Mouse (Mus musculus) left cerebral cortex, postnatal 25 days (tissue): ENCODE data around the gene Kifc3. TPM values are rescaled to one million over a fixed set of nuclear protein-coding genes. Genes with fewer than 3 reads are reported as not detected.
"Not testable (repeated sequence)": the region's sequence is repeated elsewhere in the genome, so short reads cannot be mapped to it uniquely, and the experiment has no call there.

Experiments
- DNase-seq, 2 experiments: peaks; one replicate each; pipeline ENCODE4 v3.0.0; 2022; ENCODE audit warnings: low spot score in 2 of 2, mixed read lengths in 1 of 2
- intact Hi-C: fragments of 180-260 bp; cut with DNase I; formaldehyde crosslinking; loops from one replicate; pipeline ENCODE4 v1.15.1; 2025
- total RNA-seq, 2 experiments: library from RNA; stranded (reverse); gene quantifications; 2 replicates each; pipeline ENCODE4 v1.2.3; 2021

The Kifc3 gene
- 10 to 100 TPM; 52.6 to 53.0 TPM for total RNA-seq

DNA sequence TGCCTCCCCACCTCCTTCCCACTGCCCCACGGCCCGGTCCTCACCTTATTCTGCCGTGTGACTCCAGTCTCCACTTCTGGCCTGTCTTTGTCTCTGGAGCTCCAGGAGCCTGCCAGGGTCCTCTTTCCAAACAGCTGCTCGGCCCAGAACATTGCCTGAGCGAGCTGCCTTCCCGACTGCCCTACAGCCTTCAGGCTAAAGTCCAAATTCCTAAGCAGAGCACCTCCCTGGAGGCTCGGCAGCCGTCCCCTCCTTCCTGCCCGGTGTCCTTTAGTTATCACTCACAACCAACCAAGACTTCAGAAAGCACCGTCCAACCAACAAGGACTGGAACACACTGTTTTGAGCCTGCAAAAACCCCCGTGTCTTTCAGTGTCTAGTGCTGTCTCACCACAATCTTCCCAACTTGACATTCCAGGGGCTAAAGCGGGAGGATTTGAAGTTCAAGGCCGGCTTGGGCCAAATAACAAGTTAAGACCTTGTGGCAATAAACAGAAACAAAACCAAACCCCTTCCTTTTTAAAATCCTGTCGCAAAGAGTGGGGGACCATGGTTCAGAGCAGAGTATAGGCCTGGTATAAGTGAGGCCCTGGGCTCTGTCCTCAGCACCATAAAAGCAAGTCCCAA is at the start of gene Kifc3:
Gene Kifc3 (minus strand): TSS at position 164 of the 627 bp plus-strand sequence.
- intact Hi-C loops = loop anchor here (10.0 kb wide), 1 partner anchor 68 kb away; no protein-coding TSS in a partner anchor
- no peak for DNase-seq

DNA sequence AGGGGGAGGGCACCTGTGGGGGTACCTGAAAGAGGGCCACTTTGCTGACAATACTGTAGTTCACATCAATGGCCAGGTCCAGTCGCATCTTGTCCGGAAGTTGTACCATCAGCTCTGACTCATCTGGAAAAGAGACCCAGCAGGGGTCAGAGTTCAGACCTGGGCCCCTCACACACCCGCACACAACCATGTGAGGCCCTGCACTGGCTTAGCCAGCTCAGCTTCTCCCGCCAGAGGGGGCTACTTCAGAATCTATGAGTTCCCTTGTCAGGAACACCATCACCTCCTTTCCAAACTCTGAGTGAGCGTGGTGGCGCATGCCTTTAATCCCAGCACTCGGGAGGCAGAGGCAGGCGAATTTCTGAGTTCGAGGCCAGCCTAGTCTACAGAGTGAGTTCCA is 49.4 kb upstream of the Kifc3 start:
- intact Hi-C loops = loop anchor here (10.0 kb wide), 1 partner anchor 183 kb away; the partner anchor contains the start of gene Cfap20
- DNase-seq = no peak

DNA sequence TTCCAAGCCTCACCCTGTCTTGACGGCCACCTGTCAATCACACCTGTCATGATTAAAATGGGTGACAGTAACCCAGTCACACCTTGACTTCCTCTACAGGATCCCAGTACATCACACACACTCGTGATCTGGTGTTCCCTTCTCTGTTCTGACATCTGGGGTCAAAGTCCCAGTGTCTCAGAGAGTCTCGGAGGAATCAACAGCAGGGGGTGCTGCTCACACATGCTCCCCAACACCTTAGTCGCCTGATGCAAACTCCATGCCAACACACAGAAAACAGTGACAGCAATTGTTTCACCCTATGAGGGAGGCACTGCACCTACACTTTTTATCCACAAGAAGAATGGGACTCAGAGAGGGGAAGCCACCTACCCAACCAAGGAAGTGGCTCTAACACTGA is 47.2 kb upstream of the Kifc3 start:
- intact Hi-C loops = loop anchor here (10.0 kb wide), 1 partner anchor 185 kb away; the partner anchor contains the start of gene Cfap20

DNA sequence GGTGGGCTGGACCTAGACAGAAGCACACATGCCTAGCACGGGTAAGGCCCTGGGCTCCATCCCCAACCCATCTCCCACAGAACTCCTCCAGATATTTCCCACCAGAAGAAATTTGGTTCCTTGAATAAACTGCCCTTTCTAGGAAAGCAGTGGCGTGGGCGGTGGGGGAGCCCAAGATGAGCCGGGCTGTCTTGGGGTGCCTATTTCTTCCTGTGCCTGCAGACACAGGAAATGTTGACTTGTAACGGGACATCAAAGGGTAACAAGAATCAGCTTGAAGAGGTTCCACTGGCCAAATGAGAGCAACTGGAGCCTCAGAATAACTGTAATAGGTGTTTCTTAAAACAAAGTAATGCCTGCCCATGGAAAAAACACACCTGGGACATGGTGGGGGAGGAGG is 44.7 kb upstream of the Kifc3 start:
- intact Hi-C loops = no loop called here
- DNase-seq = no peak

More for the DNA sequence above, 47.2 kb upstream of the Kifc3 start:
- DNase-seq = no peak

DNA sequence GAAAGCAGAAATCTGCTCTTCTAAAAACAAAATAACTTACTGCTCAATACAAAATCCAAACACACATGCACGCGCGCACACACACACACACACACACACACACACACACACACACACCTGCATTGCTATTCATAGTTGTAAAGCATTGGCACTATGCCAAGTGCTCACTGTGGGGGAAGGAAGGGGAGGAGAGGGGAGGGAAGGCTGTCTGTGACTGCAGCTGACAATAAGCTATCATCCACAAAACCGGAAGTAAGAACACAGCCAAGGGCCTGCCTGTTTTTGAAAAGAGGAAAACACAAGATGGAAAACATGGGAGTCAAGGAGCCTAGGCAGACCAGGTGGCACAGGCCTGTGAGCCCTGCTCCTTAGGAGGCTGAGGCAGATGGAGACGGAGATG is 42.6 kb upstream of the Kifc3 start:
- intact Hi-C loops = no loop called here
- DNase-seq = no peak

DNA sequence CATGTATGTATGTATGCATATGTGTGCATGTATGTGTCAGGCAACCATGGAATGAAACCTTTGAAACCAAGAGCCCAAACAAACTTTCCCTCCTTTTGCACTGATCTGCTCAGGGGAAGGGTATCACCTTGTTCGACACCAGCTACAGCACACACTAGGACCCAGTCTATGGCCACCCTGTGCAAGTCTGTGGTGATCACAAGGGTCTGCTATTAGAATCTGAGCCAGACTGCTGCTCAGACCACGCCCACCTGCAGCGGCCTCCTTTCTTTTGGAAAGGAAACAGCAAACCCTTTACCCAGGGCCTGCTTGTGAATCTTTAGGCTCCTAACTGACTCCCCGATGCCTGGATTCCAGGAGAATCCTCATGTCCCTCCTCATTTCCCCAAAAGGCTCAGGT is 41.2 kb upstream of the Kifc3 start:
- DNase-seq = no peak
- intact Hi-C loops = no loop called here

DNA sequence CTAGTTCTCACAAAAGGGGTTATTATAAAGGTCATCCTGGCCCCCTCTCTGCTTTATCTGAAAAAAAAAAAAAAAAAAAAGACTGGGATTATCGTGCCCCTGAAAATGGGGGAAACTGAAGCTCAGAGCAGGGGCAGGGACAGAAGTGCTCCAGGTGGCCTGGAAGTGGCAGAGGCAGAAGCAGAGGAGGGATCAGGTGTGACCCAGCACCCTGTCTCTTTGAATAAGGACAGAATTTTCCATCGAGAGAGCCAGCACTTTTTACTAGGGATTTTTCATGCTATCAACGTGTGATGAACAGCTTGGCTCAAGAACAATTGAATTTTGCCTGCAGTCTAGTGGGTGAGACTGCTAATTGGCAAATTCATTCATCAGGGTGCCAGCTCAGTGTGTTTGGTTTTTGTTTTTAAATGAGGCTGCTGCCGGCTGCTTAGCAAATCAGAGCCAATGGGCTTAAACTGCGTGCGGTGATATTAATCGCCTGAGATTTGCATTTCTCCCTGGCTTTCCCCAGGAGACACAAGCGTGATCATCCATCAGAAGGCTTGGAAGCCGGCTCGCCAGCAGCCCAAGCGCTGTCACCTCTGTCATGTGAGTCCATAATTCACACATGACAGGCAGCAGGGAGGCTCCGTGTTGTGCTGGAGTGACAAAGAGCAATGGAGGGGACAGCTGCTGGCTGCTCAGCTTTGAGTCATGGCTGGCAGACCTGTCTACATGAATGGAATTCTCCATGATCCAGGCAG is 40.4 kb upstream of the Kifc3 start:
- intact Hi-C loops = no loop called here
- DNase-seq = peak; percentile 38 to 55

DNA sequence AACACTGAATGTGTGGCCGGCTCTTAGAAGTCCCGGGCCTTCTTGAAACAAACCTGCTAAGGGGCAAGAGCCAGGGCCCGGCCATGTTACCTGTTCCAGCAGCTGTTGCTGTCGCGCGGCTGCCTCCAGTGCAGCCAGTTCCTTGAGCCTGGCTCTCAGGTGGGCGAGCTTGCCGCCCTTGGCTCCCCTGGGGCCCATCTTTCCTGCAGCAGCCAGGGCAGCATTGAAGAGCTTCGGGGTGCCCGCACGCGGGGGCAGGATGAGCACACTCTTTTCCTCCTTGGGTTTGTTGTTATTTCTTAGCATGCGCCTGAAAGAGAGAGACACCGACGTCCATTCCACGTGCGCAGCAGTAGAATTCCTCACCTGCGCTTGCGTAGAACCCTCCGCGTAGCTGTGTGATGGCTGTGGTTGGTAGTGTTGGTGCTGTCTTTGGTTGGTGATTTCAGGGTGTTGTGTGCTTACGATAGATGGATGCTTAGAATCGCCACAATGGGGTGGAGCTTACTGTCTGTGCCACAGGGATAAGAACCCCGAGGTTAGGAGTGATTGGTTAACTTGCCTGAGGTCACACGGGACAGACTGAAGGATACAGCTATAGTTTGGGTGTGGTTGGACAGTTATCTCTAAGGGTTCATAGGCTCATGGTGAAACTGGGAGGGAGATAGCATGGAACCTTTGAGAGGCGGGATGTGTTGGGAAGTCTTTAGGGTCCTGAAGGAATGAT is 39.6 kb upstream of the Kifc3 start:
- intact Hi-C loops = no loop called here
- no peak for DNase-seq

DNA sequence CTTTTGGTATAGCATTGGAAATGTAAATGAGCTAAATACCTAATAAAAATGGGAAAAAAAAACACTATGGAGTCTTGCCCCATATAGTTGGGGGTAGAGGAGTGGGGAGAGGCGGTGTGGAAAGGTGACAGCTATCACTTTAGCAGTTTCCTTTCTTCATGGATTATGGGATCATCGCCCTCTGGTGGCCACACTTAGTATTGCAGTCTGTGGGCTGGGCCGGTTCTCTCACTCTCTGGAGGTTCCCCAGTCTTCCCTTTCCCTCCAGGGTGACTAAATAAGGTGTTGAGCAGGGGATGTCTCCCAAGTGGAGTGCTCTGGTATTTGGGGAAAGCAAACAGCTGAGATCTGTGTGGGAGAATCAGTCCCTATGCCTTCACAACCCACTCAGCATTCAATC is 33.1 kb upstream of the Kifc3 start:
- peak; percentile 72 to 74 for DNase-seq
- intact Hi-C loops = loop anchor here (5.0 kb wide), 1 partner anchor 293 kb away; no protein-coding TSS in a partner anchor

DNA sequence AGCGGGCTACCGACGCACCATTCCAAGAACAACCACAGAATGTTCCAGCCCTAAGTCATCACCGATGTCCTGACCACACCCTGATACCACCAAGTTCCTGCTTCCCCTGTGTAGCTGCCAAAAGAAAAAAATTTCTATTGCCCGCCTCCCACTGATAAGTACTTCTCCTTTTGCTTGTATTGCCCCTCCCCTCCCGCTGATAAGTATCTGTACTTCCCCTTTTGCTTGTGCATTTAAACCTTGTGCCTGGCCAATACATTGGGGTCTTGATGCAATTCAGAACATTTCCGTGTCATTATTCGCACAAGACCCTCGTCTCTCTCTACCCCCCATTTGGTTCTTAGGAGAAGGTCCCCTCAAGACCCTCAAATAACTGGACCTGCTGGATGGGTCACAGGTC is 27.5 kb upstream of the Kifc3 start:
- intact Hi-C loops = not testable (repeated sequence)

DNA sequence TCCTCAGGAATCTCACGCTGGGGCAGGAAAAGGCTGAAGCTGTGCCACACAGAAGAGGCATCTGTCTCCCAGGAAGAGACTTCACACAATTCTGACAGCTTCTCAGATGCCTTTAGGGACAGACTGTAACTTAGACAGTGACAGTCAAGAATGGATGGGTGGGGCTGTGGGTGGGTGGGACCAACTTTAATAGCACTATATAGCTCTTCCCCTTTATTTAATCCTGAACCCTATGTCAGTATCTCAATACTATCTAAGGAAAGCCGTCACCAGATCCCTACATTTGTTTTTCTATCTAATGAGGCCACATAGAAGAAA is 24.5 kb upstream of the Kifc3 start:
- intact Hi-C loops = no loop called here
- DNase-seq = no peak

More for the DNA sequence above, 27.5 kb upstream of the Kifc3 start:
- not testable (repeated sequence) for DNase-seq

DNA sequence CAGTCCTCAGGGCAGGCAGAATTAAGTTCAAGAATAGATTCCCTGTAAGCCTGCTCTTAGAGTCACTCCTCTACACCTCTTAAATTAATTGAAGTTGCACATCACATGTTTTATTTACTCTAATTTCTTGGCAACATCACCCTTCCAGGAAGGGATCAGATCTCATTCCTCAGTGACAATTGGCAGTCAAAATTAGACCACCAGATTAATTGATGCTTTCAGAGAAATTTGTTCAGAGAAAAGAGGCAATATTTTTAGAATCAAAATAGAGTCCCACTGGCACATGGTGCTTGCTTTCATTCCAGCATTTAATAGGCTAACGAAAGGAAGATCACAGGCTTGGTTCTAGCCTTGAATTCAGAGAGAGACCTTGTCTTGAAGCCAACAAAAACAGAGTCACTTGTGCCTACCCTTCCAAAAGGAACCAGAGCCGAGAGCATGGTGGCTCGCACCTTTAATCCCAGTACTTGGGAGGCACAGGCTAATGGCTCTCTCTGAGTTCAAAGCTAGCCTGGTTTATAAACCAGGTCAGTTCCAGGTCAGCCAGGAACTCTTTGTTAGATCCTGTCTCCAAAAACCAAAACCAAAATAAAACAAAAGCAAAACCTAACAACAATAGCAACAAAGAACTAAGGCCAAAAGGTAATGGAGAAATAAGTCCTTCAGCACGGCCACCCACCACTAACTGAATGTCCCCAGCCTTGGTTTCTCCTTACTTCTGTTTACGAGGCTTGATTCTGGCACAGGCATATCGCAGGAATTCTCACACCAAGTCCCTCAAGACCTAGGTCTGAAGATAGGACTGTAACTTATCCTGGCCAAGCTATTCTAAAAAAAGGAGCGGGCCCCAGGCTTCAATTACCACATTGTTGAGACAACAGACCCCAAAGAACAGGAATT is 23.9 kb upstream of the Kifc3 start:
- DNase-seq = no peak
- intact Hi-C loops = no loop called here

DNA sequence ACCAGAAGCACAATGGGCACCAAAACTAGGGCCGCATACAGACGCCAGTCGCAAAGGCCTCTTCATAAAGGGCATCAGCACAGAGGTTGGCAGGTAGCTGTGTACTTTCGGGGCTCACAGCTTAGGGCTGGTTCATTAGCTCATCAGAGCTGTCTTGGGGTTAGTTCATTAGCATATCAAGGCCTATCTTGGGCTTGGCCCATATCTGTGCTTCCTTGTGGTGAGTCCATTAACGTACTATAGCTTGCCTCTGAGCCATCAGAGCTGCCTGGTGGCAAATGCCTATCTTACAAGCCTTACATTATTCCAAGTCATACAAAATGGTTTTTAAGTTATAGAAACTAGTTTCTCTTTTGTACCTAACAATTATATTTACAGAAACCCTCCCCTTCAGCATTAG is 21.4 kb upstream of the Kifc3 start:
- intact Hi-C loops = no loop called here
- DNase-seq = no peak

DNA sequence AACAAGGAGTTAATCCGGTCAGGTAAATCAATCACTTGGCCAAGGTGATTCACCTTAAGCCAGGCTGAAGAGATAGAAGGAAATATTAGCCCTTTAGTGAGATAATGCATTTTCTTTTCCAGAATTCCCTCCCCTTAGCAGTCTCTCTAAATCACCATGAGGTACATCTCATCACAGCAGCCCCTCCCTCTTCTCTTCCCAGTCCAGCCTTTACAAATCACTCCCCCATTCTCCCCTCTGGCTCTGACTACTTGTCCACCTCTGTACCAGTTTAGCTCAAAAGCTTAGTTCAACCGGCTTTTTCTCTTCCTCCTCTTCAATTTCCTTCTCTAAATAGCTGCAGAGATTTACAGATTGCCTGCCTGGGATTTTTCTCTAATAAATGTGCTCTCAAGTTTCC is 18.4 kb upstream of the Kifc3 start:
- DNase-seq = no peak
- intact Hi-C loops = no loop called here

DNA sequence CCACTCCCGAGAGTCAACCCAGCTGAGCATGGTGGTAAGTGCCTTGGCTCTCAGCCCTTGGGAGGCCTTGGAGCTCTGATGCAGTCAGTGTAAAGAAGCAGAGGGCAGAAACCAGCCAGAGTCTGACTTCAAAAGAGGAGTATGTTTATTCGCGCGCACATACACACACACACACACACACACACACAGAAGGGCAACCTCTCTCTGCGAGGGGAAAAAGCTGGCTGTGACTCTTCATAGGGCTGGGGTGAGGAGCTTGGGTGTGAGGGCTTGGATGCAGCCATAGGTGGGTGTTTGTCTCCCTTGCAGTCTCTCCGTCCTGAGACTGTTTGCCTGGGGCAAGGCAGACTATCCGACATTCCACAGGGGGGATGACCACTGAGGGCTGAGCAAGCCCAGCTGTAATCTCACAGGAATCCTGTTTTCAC is 18.0 kb upstream of the Kifc3 start:
- intact Hi-C loops = no loop called here
- no peak for DNase-seq

DNA sequence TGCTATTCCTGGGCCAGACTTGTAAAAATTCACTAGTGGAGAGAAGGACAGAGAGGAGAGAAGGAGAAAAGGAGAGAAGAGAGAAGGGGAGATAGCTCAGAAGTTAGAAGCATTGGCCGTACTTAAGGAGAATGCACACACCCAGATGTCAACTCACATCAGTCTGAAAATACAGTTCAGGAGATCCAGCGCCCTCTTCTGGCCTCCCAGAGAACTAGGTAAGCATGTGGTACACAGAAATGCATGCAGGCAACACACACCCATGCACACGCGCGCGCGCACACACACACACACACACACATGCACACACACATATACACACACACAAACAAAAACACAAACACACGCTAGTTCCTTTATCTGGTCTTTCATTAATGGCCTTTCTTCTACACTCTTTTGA is 17.0 kb upstream of the Kifc3 start:
- intact Hi-C loops = no loop called here
- no peak for DNase-seq

DNA sequence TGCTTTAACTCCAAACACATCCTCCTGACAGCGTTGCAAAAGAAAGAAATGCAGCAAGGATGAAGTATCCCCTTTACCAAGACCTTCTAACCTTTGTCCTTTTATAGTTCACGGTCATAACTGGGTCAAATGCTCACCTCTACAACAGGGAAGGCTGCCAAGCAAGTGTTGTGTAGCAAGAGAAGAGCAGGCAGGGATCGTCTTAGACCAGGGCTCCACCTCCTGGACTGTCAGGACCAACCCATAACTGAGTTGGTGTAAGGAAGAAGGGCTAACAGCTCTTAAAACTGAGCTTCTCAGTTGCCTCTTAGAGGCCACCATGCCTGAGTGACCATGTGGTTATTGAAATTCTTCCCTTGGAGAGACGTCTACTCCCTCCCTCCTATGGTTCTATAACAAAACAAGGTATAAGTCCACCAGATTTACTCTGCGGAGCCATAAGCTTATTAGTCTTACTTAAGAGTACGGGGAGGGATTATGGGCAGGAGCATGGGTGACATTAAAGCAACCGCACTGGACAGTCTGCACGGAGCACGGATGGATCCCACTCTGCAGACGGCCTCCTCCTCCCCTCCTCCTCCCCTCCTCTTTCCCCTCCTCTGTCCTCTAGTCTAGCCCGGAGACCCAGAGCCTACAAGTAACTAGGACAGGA is 13.2 kb upstream of the Kifc3 start:
- intact Hi-C loops = no loop called here
- no peak for DNase-seq

DNA sequence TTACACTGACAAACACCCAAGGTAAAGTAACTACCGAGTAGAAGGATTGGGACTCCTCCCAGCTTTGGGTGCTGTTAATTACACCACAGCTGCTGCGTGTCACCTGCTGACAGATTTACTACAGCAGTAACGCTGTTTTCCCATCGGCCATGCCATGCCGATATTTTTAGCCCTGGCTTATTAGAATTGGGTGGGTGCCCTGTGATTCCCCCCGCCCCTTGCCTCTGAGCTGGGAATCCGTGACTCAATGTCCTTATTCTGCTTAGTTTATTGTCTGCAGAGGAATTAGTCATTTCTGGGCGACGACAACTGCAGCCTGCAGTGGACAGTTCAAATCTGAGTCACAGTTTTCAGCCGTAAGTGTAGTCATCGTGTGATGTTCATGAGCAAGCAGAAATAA is 7.3 kb upstream of the Kifc3 start:
- DNase-seq = peak; percentile 11 to 17
- intact Hi-C loops = loop anchor here (5.0 to 10.0 kb wide), 2 partner anchors 75 to 258 kb away; no protein-coding TSS in a partner anchor

DNA sequence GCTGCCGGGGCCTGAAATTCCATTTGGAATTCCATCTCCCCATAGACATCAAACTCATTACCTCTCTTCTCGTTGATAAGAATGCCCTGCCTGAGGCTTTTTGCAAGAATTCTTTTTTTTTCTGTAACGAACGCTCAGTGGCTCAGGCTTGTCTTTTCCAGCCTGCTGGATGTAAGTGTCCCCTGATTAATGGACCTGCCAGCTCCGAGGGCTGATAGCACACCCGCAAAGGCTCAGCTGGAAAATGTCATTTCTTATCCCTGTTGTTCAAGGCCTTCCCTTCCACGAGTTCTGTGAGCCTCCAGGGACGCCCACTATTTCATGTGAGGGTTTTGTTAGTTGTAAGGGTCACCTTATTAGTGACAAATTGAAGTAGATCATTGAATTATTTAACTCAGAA is 3.3 kb upstream of the Kifc3 start:
- intact Hi-C loops = loop anchor here (5.0 to 10.0 kb wide), 2 partner anchors 71 to 254 kb away; no protein-coding TSS in a partner anchor
- no peak for DNase-seq
